Comparison of ENCODE assay signal across 8 mouse cellular contexts in genomic region chr6:148046881-148047649, GRCm38 (mm10). TPM values are rescaled to one million over a fixed set of nuclear protein-coding genes. Genes with fewer than 3 reads are reported as not detected.
A peak's percentile ranks its signal among the peaks of the same experiment; 100 is the strongest.
DNase-seq lines count a peak whose midpoint lies in the region; ATAC-seq lines count a peak whose summit lies in the region.

Far2 (plus strand) TSS chr6:148047259.

- ATAC-seq in midbrain, embryonic 11.5 days (ENCODE audit: low FRiP score) = peak; percentile 80

- 3% methylated on average over 34 of the region's 34 CpGs for WGBS in midbrain, embryonic 11.5 days

- H3K9me3 ChIP-seq in midbrain, embryonic 11.5 days (ENCODE audit: control insufficient read depth, low read length) = no peaks in the 10 kb centered on the region

- no peaks in the 10 kb centered on the region for H3K4me1 ChIP-seq in midbrain, embryonic 11.5 days (ENCODE audit: control insufficient read depth, insufficient read depth, low read length)

- H3K4me3 ChIP-seq in midbrain, embryonic 11.5 days (ENCODE audit: low read depth, low read length) = peak within 1 kb of the TSS; percentile 26

- peak within 1 kb of the TSS; percentile 58 for H3K9ac ChIP-seq in midbrain, embryonic 11.5 days (ENCODE audit: low read length)

- H3K27me3 ChIP-seq in midbrain, embryonic 11.5 days (ENCODE audit: control insufficient read depth, insufficient read depth, low read length) = peaks cover 4% of the 10 kb centered on the region; the same call in 1 of the 2 replicates

- H3K27ac ChIP-seq in midbrain, embryonic 11.5 days (ENCODE audit: low read depth, low read length) = no peak within 1 kb of the TSS

- H3K36me3 ChIP-seq in midbrain, embryonic 11.5 days (ENCODE audit: control insufficient read depth, insufficient read depth, low read length) = no peaks in the 10 kb centered on the region

- peak within 1 kb of the TSS; percentile 69 for H3K4me2 ChIP-seq in midbrain, embryonic 11.5 days

- peak; percentile 33 for DNase-seq in kidney, postnatal 10 days
- no peak for DNase-seq in kidney, adult 9 months
- DNase-seq in cerebellum, adult 9-10 months = peak; percentile 47
- DNase-seq in frontal cortex, adult 2 months (ENCODE audit: extremely low spot score in 1 of 2, low spot score in 1 of 2) = peak in 1 of 2 experiments; percentile 42
- peak; percentile 14 for DNase-seq in layer of hippocampus, adult 9-11 months
- DNase-seq in midbrain, embryonic 11.5 days (ENCODE audit: low spot score, missing footprints) = peak; percentile 89
- DNase-seq in spleen, postnatal 36 days (ENCODE audit: low spot score in 2 of 2) = no peak
- DNase-seq in c-Kit-positive CD71-positive TER-119-positive erythroid progenitor cells, embryonic 14.5 days (ENCODE audit: low spot score) = no peak

RNA-seq across cellular contexts. Expression of gene Far2, which starts in this region (rescaled TPM):
- polyA plus RNA-seq in frontal cortex, adult 2 months (2012; rRNA removed) = 12.3 and 15.3 TPM in 2 replicates
- polyA plus RNA-seq in midbrain, embryonic 11.5 days (2014; fragmentation: Nextera tagmentation; extraction: Ambion mirVana) = 2.1 and 2.2 TPM in 2 replicates

Comparison
In these comparisons a context has a peak if more than half of its experiments do, and no peak if none do; other contexts are left out.
1. DNase-seq: peak in kidney, postnatal 10 days (single experiment), cerebellum, adult 9-10 months (single experiment), layer of hippocampus, adult 9-11 months (single experiment) and midbrain, embryonic 11.5 days (single experiment); none in kidney, adult 9 months (single experiment), spleen, postnatal 36 days (0 of 2) and c-Kit-positive CD71-positive TER-119-positive erythroid progenitor cells, embryonic 14.5 days (single experiment).